Comparison of ENCODE assay signal across 18 mouse cellular contexts in genomic region chr17:43058277-43059025, GRCm38 (mm10). TPM values are rescaled to one million over a fixed set of nuclear protein-coding genes. Genes with fewer than 3 reads are reported as not detected.
DNase-seq lines count a peak whose midpoint lies in the region; ATAC-seq and TF ChIP-seq lines count a peak whose summit lies in the region.
"Had no signal": no experiment of that assay in that cellular context is flagged by ENCODE, and none has a peak within 500 bp of the region (broad histone marks: within the 10 kb centered on the region; RNA-seq: fewer than 3 reads in every experiment).

No protein-coding gene starts in this region.

- H3K4me3 ChIP-seq in lung, embryonic 16.5 days (ENCODE audit: low read length), result no peak overlapping the region
- H3K4me3 ChIP-seq in bone marrow, adult 2 months (replicated peaks; ENCODE audit: control insufficient read depth, low read depth, low read length), result no peak overlapping the region
- H3K4me3 ChIP-seq in liver, embryonic 11.5 days (ENCODE audit: low read depth, low read length), result no peak overlapping the region
- H3K4me3 ChIP-seq: embryonic facial prominence, embryonic 12.5 days; forebrain, embryonic 10.5 days; hindbrain, embryonic 10.5 days; neural tube, embryonic 12.5 days had no signal

- H3K27me3 ChIP-seq in lung, embryonic 16.5 days (ENCODE audit: control insufficient read depth, insufficient read depth, low read depth, low read length), result no peaks in the 10 kb centered on the region
- H3K27me3 ChIP-seq in liver, embryonic 11.5 days (replicated peaks; ENCODE audit: control insufficient read depth, insufficient read depth, low read length), result no peaks in the 10 kb centered on the region
- H3K27me3 ChIP-seq: embryonic facial prominence, embryonic 12.5 days; neural tube, embryonic 12.5 days had no signal

- no peaks in the 10 kb centered on the region for H3K9me3 ChIP-seq in lung, embryonic 16.5 days (ENCODE audit: control insufficient read depth, low read length)
- no peaks in the 10 kb centered on the region for H3K9me3 ChIP-seq in liver, embryonic 11.5 days (ENCODE audit: control insufficient read depth, low read length)
- H3K9me3 ChIP-seq: embryonic facial prominence, embryonic 12.5 days; forebrain, embryonic 10.5 days; hindbrain, embryonic 10.5 days; neural tube, embryonic 12.5 days had no signal

- H3K4me1 ChIP-seq in lung, embryonic 16.5 days (replicated peaks; ENCODE audit: control insufficient read depth, insufficient read depth, low read length), result no peaks in the 10 kb centered on the region
- H3K4me1 ChIP-seq in bone marrow, adult 2 months (ENCODE audit: control insufficient read depth, insufficient read depth, low read length), result peaks cover 3% of the 10 kb centered on the region; the same call in 1 of the 2 replicates
- peaks cover 16% of the 10 kb centered on the region for H3K4me1 ChIP-seq in liver, embryonic 11.5 days (replicated peaks; ENCODE audit: control insufficient read depth, insufficient read depth, low read length)
- H3K4me1 ChIP-seq: embryonic facial prominence, embryonic 12.5 days; forebrain, embryonic 10.5 days; hindbrain, embryonic 10.5 days; neural tube, embryonic 12.5 days had no signal

- no peak for TF ChIP-seq CTCF in bone marrow, adult 2 months (IDR thresholded peaks at IDR 0.05; ENCODE audit: control insufficient read depth, insufficient read depth, low read length)

- 55% methylated on average over 11 of the region's 11 CpGs for WGBS in lung, embryonic 16.5 days
- WGBS in bone marrow, adult 2 months, result 22% methylated on average over 11 of the region's 11 CpGs
- WGBS in liver, embryonic 11.5 days, result 32% methylated on average over 11 of the region's 11 CpGs

- H3K4me2 ChIP-seq in lung, embryonic 16.5 days (ENCODE audit: low read depth, low read length), result no peak overlapping the region
- peak overlapping the region; percentile 40 for H3K4me2 ChIP-seq in liver, embryonic 11.5 days
- H3K4me2 ChIP-seq: embryonic facial prominence, embryonic 12.5 days; lung, embryonic 14.5 days; neural tube, embryonic 12.5 days had no signal

- DNase-seq in lung, postnatal 14 days, result no peak
- DNase-seq in liver, embryonic 11.5 days (ENCODE audit: low spot score), result no peak
- no peak for DNase-seq in adrenal gland, postnatal 25 days
- no peak for DNase-seq in gastrocnemius, postnatal 25 days
- no peak for DNase-seq in kidney, postnatal 36 days
- DNase-seq: cerebellum, postnatal 25 days; kidney, postnatal 14 days; thymus, adult 2 months had no signal

- ATAC-seq in lung, embryonic 16.5 days (ENCODE audit: low read depth), result 0 out of 2 replicates have a peak, but pooled peaks have one; percentile 28
- peak; percentile 88 for ATAC-seq in liver, embryonic 11.5 days (replicated peaks; ENCODE audit: low FRiP score)
- ATAC-seq in megakaryocyte progenitor cell, adult 5-6 weeks (replicated peaks; ENCODE audit: poor library complexity), result peak; percentile 95
- ATAC-seq: intestine, postnatal 0 days; midbrain, embryonic 16.5 days had no signal

- H3K9ac ChIP-seq in lung, embryonic 16.5 days (ENCODE audit: low read length), result no peak overlapping the region
- no peak overlapping the region for H3K9ac ChIP-seq in liver, embryonic 11.5 days (ENCODE audit: low read depth, low read length)
- H3K9ac ChIP-seq: embryonic facial prominence, embryonic 12.5 days; lung, embryonic 14.5 days; neural tube, embryonic 12.5 days had no signal

- TF ChIP-seq POLR2A in bone marrow, adult 2 months (IDR thresholded peaks at IDR 0.05; ENCODE audit: borderline replicate concordance, control insufficient read depth, low read depth, low read length), result no peak

- H3K36me3 ChIP-seq in lung, embryonic 16.5 days (ENCODE audit: control insufficient read depth, insufficient read depth, low read length), result no peaks in the 10 kb centered on the region
- H3K36me3 ChIP-seq in liver, embryonic 11.5 days (ENCODE audit: control insufficient read depth, insufficient read depth, low read length), result no peaks in the 10 kb centered on the region; the same call in 1 of the 2 replicates
- H3K36me3 ChIP-seq: embryonic facial prominence, embryonic 12.5 days; neural tube, embryonic 12.5 days had no signal

- H3K27ac ChIP-seq in lung, embryonic 16.5 days (ENCODE audit: low read length), result no peak overlapping the region
- peak overlapping the region; percentile 55; the same call in 1 of the 2 replicates for H3K27ac ChIP-seq in bone marrow, adult 2 months (ENCODE audit: control insufficient read depth, insufficient read depth, low read depth, low read length, poor library complexity)
- H3K27ac ChIP-seq in liver, embryonic 11.5 days (ENCODE audit: low read depth, low read length), result peak overlapping the region; percentile 54; the same call in 1 of the 2 replicates
- H3K27ac ChIP-seq: embryonic facial prominence, embryonic 12.5 days; forebrain, embryonic 10.5 days; hindbrain, embryonic 10.5 days; neural tube, embryonic 12.5 days had no signal

RNA-seq across cellular contexts. Expression of gene Tnfrsf21, which starts 42.1 kb away (rescaled TPM):
- polyA plus RNA-seq in lung, embryonic 16.5 days (2015; fragmentation: Nextera tagmentation; extraction: Ambion mirVana), result 40.4 and 45.0 TPM in 2 replicates
- 7.2 and 18.6 TPM in 2 replicates for polyA plus RNA-seq in bone marrow, adult 2 months (2011; ENCODE audit: insufficient read depth, insufficient read length, low replicate concordance, missing spikeins)
- 30.8 and 36.0 TPM in 2 replicates for polyA plus RNA-seq in liver, embryonic 11.5 days (2014; fragmentation: Nextera tagmentation; extraction: Ambion mirVana)
- total RNA-seq in megakaryocyte progenitor cell, adult 5-6 weeks (2015), result 58.2 and 69.6 TPM in 2 replicates
- 47.0 and 49.0 TPM in 2 replicates for total RNA-seq in megakaryocyte progenitor cell, adult 5-6 weeks (2017)
- total RNA-seq in adrenal gland, postnatal 25 days (2021), result 2.7 and 3.4 TPM in 2 replicates
- 10 to 100 TPM; 17.9 to 23.1 TPM for total RNA-seq in gastrocnemius, postnatal 25 days (2021)

Comparison
In these comparisons a context has a peak if more than half of its experiments do, and no peak if none do; other contexts are left out.
1. ATAC-seq: peak in every context shown above with its lines; median percentile 95 in megakaryocyte progenitor cell, adult 5-6 weeks; 88 in liver, embryonic 11.5 days; 28 in lung, embryonic 16.5 days.